Mouse (Mus musculus) bone marrow macrophage, adult 2 months (primary cell): ENCODE data around the gene Aasdh.

Experiments
- CTCF ChIP-seq: IDR thresholded peaks from 2 replicates; pipeline ENCODE4 v1.5.1; 2012; ENCODE audit warnings: low read depth, mild to moderate bottlenecking, low read length, moderate library complexity
- POLR2A ChIP-seq: IDR thresholded peaks from 2 replicates; pipeline ENCODE4 v1.6.1; 2012; ENCODE audit warnings: mild to moderate bottlenecking, low read depth, low read length, borderline replicate concordance

DNA sequence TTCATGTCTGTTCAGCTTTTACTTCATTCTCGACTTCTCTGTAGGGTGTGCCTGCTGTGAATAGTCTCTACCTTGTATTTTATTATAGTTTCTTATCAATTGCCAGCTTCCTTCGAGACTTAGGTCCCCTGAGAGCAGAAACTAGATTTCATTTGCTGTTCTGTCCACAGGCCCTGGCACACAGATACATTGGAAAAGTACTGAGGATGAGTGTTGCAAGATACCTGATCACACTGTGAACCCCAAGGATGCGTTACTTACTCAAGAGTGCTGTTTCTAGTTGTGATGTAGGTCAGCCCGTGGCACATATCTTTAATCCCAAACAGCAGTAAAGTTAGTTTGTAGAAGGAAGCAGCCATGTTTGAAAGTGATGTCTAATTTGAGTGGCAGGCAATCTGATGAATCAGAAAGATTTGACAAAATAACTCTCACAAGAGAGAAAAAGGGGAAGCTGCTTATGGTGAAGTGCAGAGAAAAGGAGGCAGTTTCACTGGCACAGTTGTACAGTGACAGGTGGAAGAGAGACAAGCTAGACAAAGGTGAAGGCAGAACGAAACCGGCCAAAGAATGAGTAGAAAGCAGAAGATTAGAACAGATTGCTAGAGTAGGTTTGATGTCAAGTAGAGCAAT, 49.1 kb upstream of the Aasdh start:
- no peak for TF ChIP-seq POLR2A
- no peak for TF ChIP-seq CTCF
